Mouse (Mus musculus) olfactory bulb, adult 2 months (tissue): ENCODE results near the gene Paox. TPM values are rescaled to one million over a fixed set of nuclear protein-coding genes. Genes with fewer than 3 reads are reported as not detected.

Experiments
- H3K27ac ChIP-seq: fragments of 200-500 bp; 2 replicates; pipeline ENCODE4 v1.5.1; 2012; ENCODE audit warnings: low read depth, low read length; ENCODE audit not compliant: insufficient read depth
- H3K4me1 ChIP-seq: fragments of 200-500 bp; 2 replicates; pipeline ENCODE4 v1.6.1; 2012; ENCODE audit warnings: low read length; ENCODE audit not compliant: control insufficient read depth, insufficient read depth
- H3K4me3 ChIP-seq: fragments of 200-500 bp; 2 replicates; pipeline ENCODE4 v1.5.1; 2012; ENCODE audit warnings: mild to moderate bottlenecking, low read depth, low read length, moderate library complexity; ENCODE audit not compliant: insufficient read depth
- CTCF ChIP-seq: fragments of 200-500 bp; IDR thresholded peaks from 2 replicates; pipeline ENCODE4 v1.5.1; 2012; ENCODE audit warnings: low read depth, mild to moderate bottlenecking, low read length, moderate library complexity; ENCODE audit not compliant: insufficient read depth
- POLR2A ChIP-seq: fragments of 200-500 bp; IDR thresholded peaks from 2 replicates; pipeline ENCODE4 v1.6.1; 2012; ENCODE audit warnings: mild to moderate bottlenecking, low read depth, low read length, moderate library complexity; ENCODE audit not compliant: insufficient read depth
- WGBS: fragments of 180-500 bp; shearing (Covaris S2); methylation state at CpG from one replicate; pipeline ENCODE4 v1.1.7; 2018; 5-methylcytosine and 5-hydroxymethylcytosine counted together
- polyA plus RNA-seq: library from polyadenylated mRNA; stranded (reverse); fragments of >200 nt; gene quantifications from 2 replicates; pipeline ENCODE4 v1.2.4, GENCODE M21; 2012; ENCODE audit warnings: low replicate concordance; ENCODE audit not compliant: missing spikeins, insufficient read depth, insufficient read length

Paox gene
- not detected in 2 replicates for polyA plus RNA-seq

DNA sequence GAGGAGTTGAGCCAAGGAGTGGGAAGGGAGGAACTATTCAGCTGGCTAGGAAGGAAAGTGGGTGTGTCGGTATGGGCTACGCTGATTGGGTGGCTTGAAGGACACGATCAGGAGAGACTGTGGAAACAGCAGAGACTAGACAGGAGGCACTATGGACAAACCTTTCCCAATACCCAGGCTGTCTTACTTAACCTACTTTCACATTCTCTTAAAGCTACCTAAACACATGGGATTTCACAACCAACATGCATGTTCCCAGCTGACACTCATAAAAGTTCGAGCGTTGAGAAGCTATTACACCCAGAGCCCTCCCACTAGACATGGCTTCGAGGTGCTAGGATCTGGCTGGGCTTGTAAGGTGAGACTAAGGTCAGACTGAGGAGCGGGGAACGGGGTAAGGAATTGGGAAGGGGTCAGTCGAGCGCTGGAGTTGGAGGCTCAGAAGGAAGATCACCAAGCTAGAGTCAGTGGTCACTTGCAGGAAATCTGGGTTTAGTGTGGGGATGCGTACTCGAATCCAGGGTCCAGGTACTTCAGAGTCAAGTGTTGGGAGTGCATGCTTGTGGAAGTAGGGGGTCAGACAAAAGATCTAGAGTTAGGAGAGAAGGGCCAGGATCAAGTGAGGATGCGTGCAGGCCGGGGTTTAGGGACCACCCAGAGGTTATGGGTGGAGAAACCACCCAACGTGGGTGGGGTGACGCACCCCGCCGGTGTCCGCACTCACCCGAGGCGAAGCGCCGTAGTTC is at the start of gene Paox:
Paox (plus strand) TSS at position 217 of the 746 bp plus-strand sequence.
- WGBS, result 1% methylated on average over 23 of the region's 23 CpGs
- peak within 1 kb of the TSS; percentile 81 for H3K27ac ChIP-seq
- H3K4me1 ChIP-seq, result peaks cover 5% of the 10 kb centered on the region; the same call in 1 of the 2 replicates
- TF ChIP-seq POLR2A, result no peak
- no peak for TF ChIP-seq CTCF
- peak within 1 kb of the TSS; percentile 68 for H3K4me3 ChIP-seq

DNA sequence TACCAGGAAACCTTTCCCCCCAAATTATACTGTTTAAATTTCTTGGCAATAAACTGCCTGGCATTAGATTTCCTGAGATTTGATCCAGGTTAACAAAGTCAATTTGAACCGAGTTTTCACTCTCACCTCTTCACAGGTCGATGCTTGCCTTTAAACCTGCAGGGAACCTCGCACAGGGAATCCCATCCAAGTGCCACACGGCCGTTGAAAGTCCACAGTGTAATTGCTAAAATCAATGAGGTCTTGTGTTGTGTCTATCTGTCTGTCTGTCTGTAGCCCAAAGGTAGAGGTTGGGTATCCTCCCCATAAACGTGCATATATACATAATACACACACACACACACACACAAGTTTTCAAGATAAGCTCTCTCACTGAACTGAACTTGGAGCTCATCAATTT is 48.2 kb upstream of the Paox start:
- Histone ChIP-seq H3K4me1 (no peaks in the 10 kb centered on the region), H3K27ac (no peak overlapping the region), H3K4me3 (no peak overlapping the region)
- 68% methylated on average over 6 of the region's 6 CpGs for WGBS
- TF ChIP-seq CTCF (no peak), POLR2A (no peak)

DNA sequence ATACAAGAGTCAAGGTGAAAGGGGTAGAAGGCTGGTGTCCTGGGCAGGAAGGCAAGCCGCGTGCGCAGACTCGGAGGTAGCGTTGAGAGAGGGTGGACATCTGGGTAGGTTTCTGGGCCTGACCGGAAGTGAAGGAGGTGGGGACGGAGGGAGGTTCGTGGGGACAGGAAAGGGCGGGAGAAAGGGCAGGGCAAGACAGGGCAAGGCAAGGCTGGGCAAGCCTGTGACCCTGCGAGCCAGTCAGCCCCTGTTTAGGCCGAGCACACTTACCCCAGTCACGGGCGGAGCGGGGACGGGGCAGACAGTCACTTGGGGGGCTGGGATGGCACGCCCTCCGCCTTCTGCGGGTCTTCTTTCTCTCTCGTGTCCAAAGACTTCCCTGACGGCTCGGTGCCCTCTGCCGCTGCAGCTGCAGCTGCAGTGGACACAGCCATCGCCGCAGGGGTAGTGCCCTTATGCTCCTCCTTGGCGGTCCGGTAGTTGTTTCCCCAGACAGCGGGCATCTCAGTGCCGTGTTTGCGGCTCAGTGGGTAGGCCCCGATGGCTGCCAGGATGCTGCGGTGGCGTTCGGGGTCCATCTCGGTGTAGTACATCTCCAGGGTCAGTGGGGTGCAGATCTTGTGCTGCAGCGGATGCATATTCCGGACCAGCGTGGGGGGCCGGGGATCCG is 45.4 kb upstream of the Paox start:
- Histone ChIP-seq H3K27ac (no peak overlapping the region), H3K4me3 (no peak overlapping the region), H3K4me1 (no peaks in the 10 kb centered on the region)
- TF ChIP-seq CTCF, result no peak
- TF ChIP-seq POLR2A, result no peak
- whole genome bisulfite sequencing, result 47% methylated on average over 39 of the region's 39 CpGs

GRCm38 (mm10) chr7:140077698-140078097 is 37.9 kb upstream of the Paox start:
- no peak for TF ChIP-seq POLR2A
- no peak for TF ChIP-seq CTCF
- no peaks in the 10 kb centered on the region; the same call in 1 of the 2 replicates for H3K4me1 ChIP-seq
- H3K4me3 ChIP-seq, result no peak overlapping the region
- WGBS, result 57% methylated on average over 6 of the region's 6 CpGs
- H3K27ac ChIP-seq, result no peak overlapping the region

DNA sequence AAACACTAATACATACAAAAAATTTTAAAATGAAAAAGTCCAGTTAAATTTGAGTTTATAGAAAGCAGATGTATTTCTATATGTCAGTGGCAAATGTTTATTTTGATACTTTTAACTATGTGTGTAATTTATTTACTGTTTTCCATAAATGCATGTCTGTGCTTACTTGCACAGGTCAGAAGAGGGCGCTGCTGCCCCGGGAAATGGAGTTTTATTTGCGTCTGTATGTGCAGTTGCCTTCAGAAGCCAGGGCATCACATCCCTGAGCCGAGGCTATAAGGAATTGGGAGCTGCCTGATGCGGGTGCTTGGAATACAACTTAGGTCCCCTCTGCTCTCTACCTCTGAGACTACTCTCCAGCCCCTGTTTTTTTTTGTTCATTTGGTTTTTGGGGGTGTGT is 36.9 kb upstream of the Paox start:
- no peak overlapping the region for H3K4me3 ChIP-seq
- H3K27ac ChIP-seq, result no peak overlapping the region
- TF ChIP-seq CTCF (peak; percentile 61; the same call in 1 of the 2 replicates), POLR2A (no peak)
- 1% methylated on average over 5 of the region's 5 CpGs for WGBS
- H3K4me1 ChIP-seq, result peaks cover 5% of the 10 kb centered on the region; the same call in 1 of the 2 replicates

GRCm38 (mm10) chr7:140080503-140081156 is 35.0 kb upstream of the Paox start:
- Histone ChIP-seq H3K27ac (peak overlapping the region; percentile 99), H3K4me1 (peaks cover 5% of the 10 kb centered on the region; the same call in 1 of the 2 replicates), H3K4me3 (peak overlapping the region; percentile 96)
- WGBS, result 2% methylated on average over 24 of the region's 24 CpGs
- TF ChIP-seq CTCF (no peak), POLR2A (peak; percentile 73)

DNA sequence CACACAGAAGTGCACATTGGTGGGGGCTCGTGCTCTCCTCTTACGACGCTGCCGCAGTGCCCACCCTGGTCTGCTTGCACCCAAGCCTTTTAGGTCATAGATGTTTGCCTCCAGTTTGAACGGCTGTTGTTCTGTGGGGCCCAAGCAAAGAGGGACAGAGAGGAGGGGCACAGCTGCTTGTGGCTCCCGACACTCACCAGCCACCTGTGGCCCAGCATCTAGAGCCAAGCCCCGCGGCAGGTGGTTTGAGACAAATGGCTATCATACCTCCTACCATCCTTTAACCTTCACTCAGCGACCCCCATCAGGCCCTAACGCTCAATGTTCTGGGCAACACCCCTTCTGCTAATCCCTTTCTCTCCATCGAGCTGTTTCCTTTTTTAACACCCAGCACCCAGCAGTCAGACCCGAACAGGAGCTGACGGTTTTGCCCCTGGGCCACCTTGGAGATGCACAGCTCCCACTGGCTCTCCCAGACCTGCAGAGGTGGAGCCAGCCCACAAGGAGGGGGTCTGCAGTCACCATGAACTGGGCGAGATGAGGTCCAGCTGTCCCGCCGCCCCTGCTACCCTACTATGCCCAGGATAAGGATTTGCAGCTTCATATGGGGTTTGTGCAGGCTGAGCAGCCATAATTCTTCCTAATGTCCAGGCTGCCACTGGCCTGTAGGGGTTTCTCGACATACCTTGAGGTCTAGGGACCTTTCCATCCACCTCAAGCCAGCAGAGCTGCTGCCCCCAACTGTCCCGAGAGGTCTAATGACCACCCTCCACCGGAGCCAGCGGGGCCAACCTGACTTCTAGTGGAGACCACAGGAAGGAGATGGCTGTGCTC is 34.0 kb upstream of the Paox start:
- peak overlapping the region; percentile 99 for H3K27ac ChIP-seq
- WGBS, result 5% methylated on average over 20 of the region's 20 CpGs
- H3K4me3 ChIP-seq, result peak overlapping the region; percentile 96

GRCm38 (mm10) chr7:140082242-140082678 is 33.3 kb upstream of the Paox start, which contains the start of gene Caly:
Gene Caly (minus strand): TSS chr7:140082548.
- peaks cover 5% of the 10 kb centered on the region; the same call in 1 of the 2 replicates for H3K4me1 ChIP-seq
- WGBS, result under 1% methylated on average over 18 of the region's 18 CpGs
- peak within 1 kb of the TSS; percentile 99 for H3K27ac ChIP-seq
- peak within 1 kb of the TSS; percentile 96 for H3K4me3 ChIP-seq
- TF ChIP-seq POLR2A (peak; percentile 60; the same call in 1 of the 2 replicates), CTCF (peak; percentile 72)

More for the DNA sequence above, 34.0 kb upstream of the Paox start:
- peak; percentile 4; the same call in 1 of the 2 replicates for TF ChIP-seq POLR2A
- no peak for TF ChIP-seq CTCF
- H3K4me1 ChIP-seq, result peaks cover 5% of the 10 kb centered on the region; the same call in 1 of the 2 replicates
